Mouse (Mus musculus) hematopoietic stem cell, adult 5-6 weeks (primary cell): ENCODE results near the gene Prpf8. TPM values are rescaled to one million over a fixed set of nuclear protein-coding genes. Genes with fewer than 3 reads are reported as not detected.
"Not testable (repeated sequence)": the region's sequence is repeated elsewhere in the genome, so short reads cannot be mapped to it uniquely, and the experiment has no call there.

Experiments used
- ATAC-seq, 2 experiments: fragments of 125-278 bp in 1 of 2; replicated peaks in 1 of 2; 2 replicates each; pipeline ENCODE4 v1.8.0; 2016 to 2017; ENCODE audit warnings: inconsistent platforms in 2 of 2, mild to moderate bottlenecking in 2 of 2, moderate number of reproducible peaks in 2 of 2, low read depth in 1 of 2, moderate TSS enrichment in 1 of 2; ENCODE audit not compliant: low FRiP score in 2 of 2, poor library complexity in 2 of 2, severe bottlenecking in 2 of 2, insufficient read depth in 1 of 2, low TSS enrichment in 1 of 2
- total RNA-seq: library from RNA; stranded (forward); fragments of 172-1452, 232-1000 nt; gene quantifications from 2 replicates; pipeline ENCODE4 v1.2.3, GENCODE M21; 2017

Gene Prpf8
- 113 and 126 TPM in 2 replicates for total RNA-seq

DNA sequence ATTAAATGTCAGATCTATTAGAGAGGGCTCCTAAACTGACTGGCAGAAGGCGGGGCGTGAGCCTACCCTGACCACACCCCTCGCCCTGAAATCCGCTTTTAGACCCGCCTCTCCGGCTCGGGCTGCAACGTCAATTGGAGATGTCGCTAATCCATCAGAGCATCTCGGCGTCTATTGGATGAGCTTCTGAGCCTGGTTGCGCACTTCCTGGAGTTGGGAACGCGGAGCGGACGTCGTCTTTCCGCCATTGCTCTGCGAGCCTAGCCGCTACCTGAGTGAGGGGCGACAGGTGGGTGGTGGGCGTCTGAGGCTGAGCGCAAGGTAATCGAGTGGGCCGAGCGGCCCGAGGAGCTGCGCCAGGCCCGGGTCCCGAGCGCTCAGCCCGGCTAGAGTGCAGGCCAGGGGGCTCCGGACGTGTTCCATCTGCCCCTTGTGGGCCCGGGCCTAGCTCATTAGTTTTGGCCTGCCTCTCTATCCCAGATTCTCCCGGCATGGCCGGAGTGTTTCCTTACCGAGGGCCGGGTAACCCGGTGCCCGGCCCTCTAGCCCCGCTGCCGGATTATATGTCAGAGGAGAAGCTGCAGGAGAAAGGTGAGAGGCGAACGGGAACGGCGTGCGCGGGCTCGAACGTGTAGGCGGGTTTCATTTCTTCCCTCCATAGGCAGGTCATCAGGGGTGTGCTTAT, at the start of gene Prpf8:
Gene Prpf8, plus strand, starts transcription at position 216 of the 685 bp plus-strand sequence.
- ATAC-seq, result peak; percentile 99 to 100

- no peak for ATAC-seq
These were observed 48.4 kb upstream of the Prpf8 start for GRCm38 (mm10) chr11:75438194-75438593.

DNA sequence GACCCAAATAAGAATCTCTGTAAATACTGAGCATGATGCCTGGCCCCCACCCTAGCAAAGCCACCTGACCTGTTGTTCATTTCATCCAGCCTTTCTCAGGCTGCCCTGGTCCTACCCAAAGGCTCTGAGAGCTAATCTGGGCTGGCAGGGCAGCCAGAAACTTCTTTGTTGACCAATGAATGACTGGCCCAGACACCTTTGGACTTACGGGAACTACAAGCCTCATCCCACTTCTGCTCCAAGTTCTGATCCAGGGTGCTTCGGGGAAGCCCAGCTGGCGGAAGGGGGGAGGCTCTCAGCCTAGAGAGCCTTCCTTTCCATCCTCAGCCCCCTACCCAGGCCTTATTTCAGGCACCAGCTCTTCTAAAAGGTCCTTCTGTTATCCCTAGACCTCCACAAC, 47.8 kb upstream of the Prpf8 start:
- ATAC-seq, result no peak

DNA sequence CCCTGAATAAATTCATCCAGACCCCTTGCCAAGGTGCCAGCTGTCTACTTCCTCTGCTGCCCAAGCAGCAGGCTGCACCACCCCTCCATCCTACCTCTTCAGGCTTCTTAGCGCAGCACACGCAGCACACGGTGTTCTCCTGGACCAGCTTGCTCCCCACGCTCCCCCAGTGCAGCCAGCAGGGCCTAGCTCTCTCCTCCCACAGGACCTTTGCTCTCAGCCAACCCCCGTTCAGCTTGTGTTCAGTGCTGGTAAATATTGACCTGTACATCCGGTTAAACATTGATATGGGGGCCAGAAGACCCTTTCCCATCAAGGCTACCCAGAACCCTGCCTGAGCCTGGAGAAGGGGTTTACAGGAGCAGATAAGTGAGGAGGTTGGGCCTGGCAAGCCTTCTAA, 47.3 kb upstream of the Prpf8 start, which contains the start of gene Serpinf2:
Gene Serpinf2, minus strand, starts transcription at position 229 of the 400 bp plus-strand sequence.
- no peak for ATAC-seq

DNA sequence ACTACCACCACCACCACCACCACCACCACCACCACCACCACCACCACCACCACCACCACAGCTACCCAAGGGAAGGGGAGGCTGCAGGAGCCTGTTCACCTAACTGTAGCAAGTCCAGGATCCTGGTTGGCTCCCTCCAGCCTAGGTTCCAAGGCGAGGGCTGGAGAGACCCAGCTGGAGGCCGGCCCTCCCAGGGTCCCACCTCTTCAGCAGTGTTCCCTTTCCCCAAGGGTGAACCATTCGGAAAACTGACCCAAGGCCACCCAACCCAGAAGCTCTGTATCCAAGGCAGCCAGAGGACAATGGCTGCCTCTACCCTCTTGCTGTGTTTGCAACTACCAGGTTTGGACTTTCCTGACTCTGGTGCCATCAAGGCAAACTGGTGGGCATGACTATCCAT, 46.7 kb upstream of the Prpf8 start:
- no peak for ATAC-seq

DNA sequence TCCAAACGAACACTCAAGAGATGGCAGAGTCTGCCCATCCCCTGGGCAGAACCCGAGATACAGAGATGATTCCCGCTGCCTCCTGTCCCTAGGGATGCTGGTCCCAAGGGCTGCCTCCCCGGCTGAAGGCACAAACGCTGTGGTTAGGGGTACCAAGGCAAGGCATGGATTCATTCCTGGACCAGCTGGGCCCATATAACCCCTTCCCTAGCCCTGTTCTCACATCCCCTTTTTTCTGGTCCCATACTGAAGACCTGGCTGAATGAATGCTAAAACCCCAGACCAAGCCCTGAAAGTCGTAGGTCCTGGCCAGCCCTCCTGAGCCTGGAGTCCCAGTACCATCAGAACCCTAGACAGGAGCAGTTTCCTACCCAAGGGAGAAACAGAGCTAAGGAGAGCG, 45.6 kb upstream of the Prpf8 start:
- ATAC-seq, result no peak

DNA sequence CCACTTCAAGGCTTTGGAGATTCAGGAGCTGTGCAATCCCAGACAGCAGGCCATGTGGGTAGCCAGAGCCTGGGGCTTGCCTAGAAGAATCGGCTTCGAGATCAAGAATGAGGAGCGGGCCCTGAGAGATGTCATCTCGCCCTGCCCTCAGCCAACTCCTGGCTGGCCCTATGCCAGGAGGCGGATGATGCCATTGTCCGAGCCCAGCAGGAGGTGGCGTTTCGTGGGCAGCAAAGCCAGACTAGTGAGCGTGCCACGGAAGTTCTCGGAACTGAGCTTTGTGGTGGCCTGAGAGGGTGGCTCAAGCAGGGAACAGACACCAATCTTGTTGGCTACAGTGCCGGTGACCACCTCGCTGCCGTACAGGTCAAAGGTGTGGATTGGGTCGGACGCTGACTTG, 45.0 kb upstream of the Prpf8 start:
- no peak; a peak in 1 of 4 replicates for ATAC-seq

DNA sequence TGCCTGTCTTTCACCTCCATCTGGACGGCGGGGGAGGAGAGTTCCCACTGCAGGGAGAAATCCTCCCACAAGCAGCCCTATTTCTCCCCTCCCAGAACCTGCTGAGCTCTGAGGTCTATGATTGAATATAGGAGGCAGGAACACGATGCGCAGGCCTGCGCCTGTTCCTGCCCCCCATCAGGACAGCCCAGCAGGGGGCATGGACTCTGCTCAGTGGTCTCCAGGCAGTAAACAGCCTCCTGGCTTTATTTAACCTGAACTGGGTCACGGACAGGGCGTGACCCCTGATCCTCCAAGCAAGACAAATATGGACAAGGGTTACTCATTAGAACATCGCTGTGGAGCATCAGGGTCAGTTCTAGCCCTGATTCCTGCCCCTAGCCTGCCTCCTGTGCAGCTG, 42.9 kb upstream of the Prpf8 start:
- no peak for ATAC-seq

- no peak for ATAC-seq
These were observed 38.0 kb upstream of the Prpf8 start for GRCm38 (mm10) chr11:75448575-75448974.

DNA sequence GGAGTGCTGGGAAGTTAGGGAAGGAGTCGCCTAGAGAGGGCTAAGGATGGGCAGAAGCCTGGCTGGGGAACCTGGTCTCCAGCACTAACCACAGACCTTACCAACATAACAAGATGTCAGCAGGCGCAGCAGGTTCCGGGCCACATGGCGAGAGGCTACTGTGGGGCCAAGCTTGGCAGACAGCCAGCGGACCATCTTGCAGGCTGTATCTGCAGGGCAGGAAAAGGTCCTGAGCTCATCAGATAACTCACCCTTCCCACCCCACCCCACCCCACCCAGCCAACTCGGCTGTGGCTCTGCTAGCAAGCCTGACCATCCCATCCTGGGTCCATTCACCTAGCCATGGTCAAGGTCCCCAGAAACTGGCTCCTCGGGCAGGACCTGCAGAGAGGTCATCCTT, 36.9 kb upstream of the Prpf8 start:
- ATAC-seq, result no peak

GRCm38 (mm10) chr11:75450304-75450908, 36.2 kb upstream of the Prpf8 start:
- no peak for ATAC-seq

DNA sequence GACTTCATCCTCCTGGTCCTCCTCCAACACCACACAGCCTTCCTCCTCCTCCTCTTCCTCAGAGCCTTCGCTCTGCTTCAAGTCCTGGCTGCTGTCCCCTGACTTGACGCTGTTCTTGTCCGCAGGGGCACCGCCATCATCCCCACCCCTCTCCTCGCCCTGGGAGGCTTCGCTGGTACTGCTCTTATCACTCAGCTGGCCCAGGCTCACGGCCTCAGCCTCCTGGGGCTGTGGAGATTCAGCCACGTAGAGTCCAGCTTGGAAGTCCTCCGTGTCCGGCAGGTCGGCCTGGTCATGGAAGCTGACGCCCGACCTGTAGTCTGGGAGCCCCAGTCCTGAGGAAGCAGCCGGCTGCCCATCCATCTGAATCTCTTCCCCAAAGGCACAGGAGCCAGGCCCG, 35.7 kb upstream of the Prpf8 start:
- no peak for ATAC-seq

GRCm38 (mm10) chr11:75452081-75452480, 34.5 kb upstream of the Prpf8 start:
- ATAC-seq, result no peak

DNA sequence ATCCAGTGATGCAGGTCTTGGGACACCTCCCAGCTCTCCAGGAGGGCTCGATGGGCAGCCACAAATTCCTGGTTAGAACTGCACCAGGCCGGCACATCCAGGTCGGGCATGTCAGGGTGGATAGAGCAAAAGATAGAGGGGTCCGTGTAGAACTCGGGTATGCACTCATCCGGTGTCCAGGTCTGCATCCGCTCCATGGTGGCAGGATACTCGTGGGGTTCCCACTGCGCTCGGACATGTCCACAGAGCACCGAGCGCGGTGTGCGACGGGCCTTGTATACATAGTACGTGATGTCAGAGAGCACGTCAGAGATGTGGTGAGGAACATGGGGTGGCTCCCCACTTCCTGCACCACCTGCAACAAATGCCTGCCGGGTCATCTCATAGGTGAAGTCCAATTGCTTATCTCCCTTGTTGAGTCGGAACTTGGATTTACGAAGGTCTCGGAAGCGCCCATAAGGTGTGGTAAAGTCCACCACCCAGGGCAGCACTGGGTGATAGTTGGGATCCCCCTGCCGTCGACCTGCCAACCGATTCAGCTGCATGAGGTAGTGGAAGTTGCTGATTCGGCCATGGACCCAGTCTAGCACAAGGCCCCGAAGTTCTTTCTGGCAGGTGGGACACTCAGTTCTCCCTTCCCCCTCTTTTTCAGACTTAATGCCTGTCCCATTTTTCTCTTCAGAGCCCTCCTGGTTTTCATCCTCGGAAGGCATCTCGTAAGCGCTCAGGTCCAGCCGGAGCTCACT, 33.6 kb upstream of the Prpf8 start:
- ATAC-seq, result no peak

DNA sequence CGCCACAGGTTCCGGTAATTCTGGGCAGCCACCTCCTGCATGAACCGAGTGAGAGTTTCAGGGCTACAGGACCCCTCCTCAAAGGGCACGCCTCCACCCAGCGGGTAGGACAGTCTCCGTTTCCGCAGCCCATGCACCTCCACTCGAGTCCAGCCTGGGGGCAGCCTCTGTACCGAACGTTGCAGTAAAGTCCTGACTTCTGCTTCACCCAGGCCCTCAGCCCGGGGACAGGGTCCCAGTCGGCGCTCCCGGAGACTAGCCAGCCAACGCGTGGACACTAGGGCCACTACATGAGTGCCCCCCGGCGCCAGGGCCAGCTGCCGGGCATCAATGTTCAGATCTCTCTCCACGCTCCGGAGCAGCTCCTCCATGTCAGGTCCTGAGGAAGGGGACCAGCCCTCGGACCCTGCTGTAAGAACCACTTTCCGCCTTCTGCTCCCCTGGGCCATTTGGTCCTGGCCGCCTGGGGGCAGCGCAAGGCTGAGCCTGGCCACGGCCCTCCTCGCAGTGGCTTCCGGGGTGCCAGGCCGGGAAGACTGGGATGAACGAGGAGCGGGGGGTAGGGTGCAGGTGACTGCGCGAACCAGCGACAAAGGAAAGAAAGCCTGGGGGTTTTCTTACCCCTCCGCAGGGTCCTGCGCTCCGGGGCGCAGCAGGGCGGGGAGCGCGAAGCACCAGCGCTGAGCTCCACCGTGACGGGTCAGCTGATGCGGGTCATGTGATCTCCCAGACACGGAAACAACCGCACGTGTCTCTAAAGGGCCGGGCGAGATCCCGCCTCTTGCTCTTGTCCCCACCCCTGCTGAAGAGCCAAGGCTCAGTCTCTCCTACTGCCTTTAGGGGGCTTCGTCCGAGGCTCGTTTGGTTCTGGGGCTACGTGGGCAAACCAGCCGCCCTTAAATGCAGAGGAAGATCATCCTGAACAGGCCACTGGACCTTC, 32.4 kb upstream of the Prpf8 start, which contains the start of gene Wdr81:
Gene Wdr81, minus strand, starts transcription at position 727 of the 940 bp plus-strand sequence.
- peak; percentile 83 for ATAC-seq

GRCm38 (mm10) chr11:75455041-75455736, 31.4 kb upstream of the Prpf8 start:
- ATAC-seq, result no peak

GRCm38 (mm10) chr11:75455971-75456370, 30.6 kb upstream of the Prpf8 start:
- ATAC-seq, result not testable (repeated sequence)
